Mouse (Mus musculus): ENCODE measurements at regions not wholly inside any gene's neighbourhood (a gene's known extent, or its start where the extent isn't known, plus 50 kb on each side); places are given as distances from the start of the nearest gene placed in this dataset.
"Not testable (repeated sequence)": the region's sequence is repeated elsewhere in the genome, so short reads cannot be mapped to it uniquely, and the experiment has no call there.

- ATAC-seq (ENCODE audit: low read depth) = 0 out of 2 replicates have a peak, but pooled peaks have one; percentile 37
- WGBS = 61% methylated on average over 7 of the region's 7 CpGs
Measured at GRCm38 (mm10) chr7:83381381-83382181, 203.1 kb upstream of the Tmc3 start.

GRCm38 (mm10) chr7:83382803-83383363 is 201.8 kb upstream of the Tmc3 start:
- Histone ChIP-seq H3K36me3 (ENCODE audit: control insufficient read depth, insufficient read depth, low read length) (no peaks in the 10 kb centered on the region), H3K4me1 (ENCODE audit: control insufficient read depth, insufficient read depth, low read length) (peaks cover 11% of the 10 kb centered on the region), H3K9me3 (ENCODE audit: control insufficient read depth, low read length) (no peaks in the 10 kb centered on the region), H3K4me2 (ENCODE audit: low read depth, low read length) (no peak overlapping the region), H3K9ac (ENCODE audit: low read depth, low read length) (no peak overlapping the region), H3K4me3 (ENCODE audit: low read depth, low read length) (no peak overlapping the region), H3K27me3 (replicated peaks; ENCODE audit: control insufficient read depth, insufficient read depth, low read length) (no peaks in the 10 kb centered on the region), H3K27ac (replicated peaks; ENCODE audit: low read depth, low read length) (no peak overlapping the region; the same call in 1 of the 2 replicates)
- 21% methylated on average over 8 of the region's 8 CpGs for WGBS
- DNase-seq (ENCODE audit: low spot score) (peak; percentile 84), ATAC-seq (ENCODE audit: low read depth) (peak; percentile 81)

More at GRCm38 (mm10) chr7:83381381-83382181, 203.1 kb upstream of the Tmc3 start:
- no peaks in the 10 kb centered on the region for H3K9me3 ChIP-seq (ENCODE audit: control insufficient read depth, low read length)
- no peaks in the 10 kb centered on the region for H3K36me3 ChIP-seq (ENCODE audit: control insufficient read depth, insufficient read depth, low read length)
- no peak overlapping the region for H3K9ac ChIP-seq (ENCODE audit: low read depth, low read length)
- H3K4me1 ChIP-seq (ENCODE audit: control insufficient read depth, insufficient read depth, low read length) = peaks cover 11% of the 10 kb centered on the region
- no peaks in the 10 kb centered on the region for H3K27me3 ChIP-seq (replicated peaks; ENCODE audit: control insufficient read depth, insufficient read depth, low read length)
- H3K4me3 ChIP-seq (ENCODE audit: low read depth, low read length) = no peak overlapping the region
- DNase-seq (ENCODE audit: low spot score) = peak; percentile 31
- H3K27ac ChIP-seq (replicated peaks; ENCODE audit: low read depth, low read length) = no peak overlapping the region
- no peak overlapping the region for H3K4me2 ChIP-seq (ENCODE audit: low read depth, low read length)

- Histone ChIP-seq H3K27me3 (replicated peaks; ENCODE audit: control insufficient read depth, insufficient read depth, low read length) (no peaks in the 10 kb centered on the region), H3K4me1 (ENCODE audit: control insufficient read depth, insufficient read depth, low read length) (no peaks in the 10 kb centered on the region), H3K4me3 (ENCODE audit: low read depth, low read length) (no peak overlapping the region), H3K9ac (ENCODE audit: low read depth, low read length) (no peak overlapping the region), H3K4me2 (ENCODE audit: low read depth, low read length) (no peak overlapping the region), H3K9me3 (ENCODE audit: control insufficient read depth, low read length) (no peaks in the 10 kb centered on the region), H3K36me3 (ENCODE audit: control insufficient read depth, insufficient read depth, low read length) (no peaks in the 10 kb centered on the region), H3K27ac (replicated peaks; ENCODE audit: low read depth, low read length) (no peak overlapping the region)
- DNase-seq (ENCODE audit: low spot score) (no peak), ATAC-seq (ENCODE audit: low read depth) (no peak)
- WGBS = 66% methylated on average over 5 of the region's 5 CpGs
Measured at GRCm38 (mm10) chr7:83391388-83391787, 193.3 kb upstream of the Tmc3 start.

- H3K9ac ChIP-seq (ENCODE audit: low read depth, low read length) = no peak overlapping the region
- no peak overlapping the region for H3K4me2 ChIP-seq (ENCODE audit: low read depth, low read length)
- H3K36me3 ChIP-seq (ENCODE audit: control insufficient read depth, insufficient read depth, low read length) = no peaks in the 10 kb centered on the region
- H3K27me3 ChIP-seq (replicated peaks; ENCODE audit: control insufficient read depth, insufficient read depth, low read length) = no peaks in the 10 kb centered on the region
- DNase-seq (ENCODE audit: low spot score) (peak; percentile 59), ATAC-seq (ENCODE audit: low read depth) (no peak)
- H3K27ac ChIP-seq (replicated peaks; ENCODE audit: low read depth, low read length) = no peak overlapping the region
- no peak overlapping the region for H3K4me3 ChIP-seq (ENCODE audit: low read depth, low read length)
- 79% methylated on average over 2 of the region's 2 CpGs for WGBS
- no peaks in the 10 kb centered on the region for H3K4me1 ChIP-seq (ENCODE audit: control insufficient read depth, insufficient read depth, low read length)
- no peaks in the 10 kb centered on the region for H3K9me3 ChIP-seq (ENCODE audit: control insufficient read depth, low read length)
Measured at GRCm38 (mm10) chr7:83392181-83392580, 192.5 kb upstream of the Tmc3 start.

GRCm38 (mm10) chr7:83392625-83393024 is 192.1 kb upstream of the Tmc3 start:
- Histone ChIP-seq H3K27ac (replicated peaks; ENCODE audit: low read depth, low read length) (no peak overlapping the region), H3K36me3 (ENCODE audit: control insufficient read depth, insufficient read depth, low read length) (no peaks in the 10 kb centered on the region), H3K4me1 (ENCODE audit: control insufficient read depth, insufficient read depth, low read length) (no peaks in the 10 kb centered on the region), H3K27me3 (replicated peaks; ENCODE audit: control insufficient read depth, insufficient read depth, low read length) (no peaks in the 10 kb centered on the region), H3K4me2 (ENCODE audit: low read depth, low read length) (no peak overlapping the region), H3K4me3 (ENCODE audit: low read depth, low read length) (no peak overlapping the region), H3K9me3 (ENCODE audit: control insufficient read depth, low read length) (no peaks in the 10 kb centered on the region), H3K9ac (ENCODE audit: low read depth, low read length) (no peak overlapping the region)
- ATAC-seq (ENCODE audit: low read depth) (no peak), DNase-seq (ENCODE audit: low spot score) (peak; percentile 56)

- WGBS = 70% methylated on average over 2 of the region's 2 CpGs
- H3K4me3 ChIP-seq (ENCODE audit: low read depth, low read length) = no peak overlapping the region
- ATAC-seq (ENCODE audit: low read depth) (no peak), DNase-seq (ENCODE audit: low spot score) (no peak)
- H3K27ac ChIP-seq (replicated peaks; ENCODE audit: low read depth, low read length) = no peak overlapping the region
- no peaks in the 10 kb centered on the region for H3K4me1 ChIP-seq (ENCODE audit: control insufficient read depth, insufficient read depth, low read length)
- no peak overlapping the region for H3K9ac ChIP-seq (ENCODE audit: low read depth, low read length)
- H3K27me3 ChIP-seq (replicated peaks; ENCODE audit: control insufficient read depth, insufficient read depth, low read length) = no peaks in the 10 kb centered on the region
- H3K36me3 ChIP-seq (ENCODE audit: control insufficient read depth, insufficient read depth, low read length) = no peaks in the 10 kb centered on the region
- H3K4me2 ChIP-seq (ENCODE audit: low read depth, low read length) = no peak overlapping the region
- H3K9me3 ChIP-seq (ENCODE audit: control insufficient read depth, low read length) = no peaks in the 10 kb centered on the region
Measured at GRCm38 (mm10) chr7:83394156-83394555, 190.6 kb upstream of the Tmc3 start.

GRCm38 (mm10) chr7:83399668-83400067 is 185.1 kb upstream of the Tmc3 start:
- H3K27me3 ChIP-seq (replicated peaks; ENCODE audit: control insufficient read depth, insufficient read depth, low read length) = no peaks in the 10 kb centered on the region
- DNase-seq (ENCODE audit: low spot score) (peak; percentile 74), ATAC-seq (ENCODE audit: low read depth) (no peak)
- no peak overlapping the region for H3K27ac ChIP-seq (replicated peaks; ENCODE audit: low read depth, low read length)
- no peak overlapping the region for H3K4me3 ChIP-seq (ENCODE audit: low read depth, low read length)
- 0 out of 2 replicates have a peak, but pooled peaks cover 3% of the 10 kb centered on the region for H3K4me1 ChIP-seq (ENCODE audit: control insufficient read depth, insufficient read depth, low read length)
- H3K9ac ChIP-seq (ENCODE audit: low read depth, low read length) = no peak overlapping the region
- no peak overlapping the region for H3K4me2 ChIP-seq (ENCODE audit: low read depth, low read length)
- H3K36me3 ChIP-seq (ENCODE audit: control insufficient read depth, insufficient read depth, low read length) = no peaks in the 10 kb centered on the region
- H3K9me3 ChIP-seq (ENCODE audit: control insufficient read depth, low read length) = no peaks in the 10 kb centered on the region

- DNase-seq (ENCODE audit: low spot score) (no peak), ATAC-seq (ENCODE audit: low read depth) (no peak)
- no peaks in the 10 kb centered on the region for H3K27me3 ChIP-seq (replicated peaks; ENCODE audit: control insufficient read depth, insufficient read depth, low read length)
- 0 out of 2 replicates have a peak, but pooled peaks cover 3% of the 10 kb centered on the region for H3K4me1 ChIP-seq (ENCODE audit: control insufficient read depth, insufficient read depth, low read length)
- no peak overlapping the region for H3K27ac ChIP-seq (replicated peaks; ENCODE audit: low read depth, low read length)
- no peaks in the 10 kb centered on the region for H3K36me3 ChIP-seq (ENCODE audit: control insufficient read depth, insufficient read depth, low read length)
- H3K9me3 ChIP-seq (ENCODE audit: control insufficient read depth, low read length) = no peaks in the 10 kb centered on the region
- no peak overlapping the region for H3K9ac ChIP-seq (ENCODE audit: low read depth, low read length)
- H3K4me2 ChIP-seq (ENCODE audit: low read depth, low read length) = no peak overlapping the region
- no peak overlapping the region for H3K4me3 ChIP-seq (ENCODE audit: low read depth, low read length)
- 72% methylated on average over 5 of the region's 5 CpGs for WGBS
Measured at GRCm38 (mm10) chr7:83401001-83401400, 183.7 kb upstream of the Tmc3 start.

GRCm38 (mm10) chr7:83412745-83413144 is 172.0 kb upstream of the Tmc3 start:
- H3K4me3 ChIP-seq (ENCODE audit: low read depth, low read length); H3K27ac ChIP-seq (replicated peaks; ENCODE audit: low read depth, low read length); H3K9me3 ChIP-seq (ENCODE audit: control insufficient read depth, low read length); H3K27me3 ChIP-seq (replicated peaks; ENCODE audit: control insufficient read depth, insufficient read depth, low read length); H3K4me1 ChIP-seq (ENCODE audit: control insufficient read depth, insufficient read depth, low read length); H3K9ac ChIP-seq (ENCODE audit: low read depth, low read length); H3K4me2 ChIP-seq (ENCODE audit: low read depth, low read length); ATAC-seq (ENCODE audit: low read depth); DNase-seq (ENCODE audit: low spot score); H3K36me3 ChIP-seq (ENCODE audit: control insufficient read depth, insufficient read depth, low read length): not testable (repeated sequence)
- WGBS = 81% methylated on average over 5 of the region's 5 CpGs
